Mouse (Mus musculus) retina, adult 2 months (tissue): ENCODE data around the gene Taf4.

Experiments used
- DNase-seq: peaks from one replicate; pipeline ENCODE4 v3.0.0-alpha.2; 2012; ENCODE audit warnings: low read depth, low spot score

Gene Taf4

DNA sequence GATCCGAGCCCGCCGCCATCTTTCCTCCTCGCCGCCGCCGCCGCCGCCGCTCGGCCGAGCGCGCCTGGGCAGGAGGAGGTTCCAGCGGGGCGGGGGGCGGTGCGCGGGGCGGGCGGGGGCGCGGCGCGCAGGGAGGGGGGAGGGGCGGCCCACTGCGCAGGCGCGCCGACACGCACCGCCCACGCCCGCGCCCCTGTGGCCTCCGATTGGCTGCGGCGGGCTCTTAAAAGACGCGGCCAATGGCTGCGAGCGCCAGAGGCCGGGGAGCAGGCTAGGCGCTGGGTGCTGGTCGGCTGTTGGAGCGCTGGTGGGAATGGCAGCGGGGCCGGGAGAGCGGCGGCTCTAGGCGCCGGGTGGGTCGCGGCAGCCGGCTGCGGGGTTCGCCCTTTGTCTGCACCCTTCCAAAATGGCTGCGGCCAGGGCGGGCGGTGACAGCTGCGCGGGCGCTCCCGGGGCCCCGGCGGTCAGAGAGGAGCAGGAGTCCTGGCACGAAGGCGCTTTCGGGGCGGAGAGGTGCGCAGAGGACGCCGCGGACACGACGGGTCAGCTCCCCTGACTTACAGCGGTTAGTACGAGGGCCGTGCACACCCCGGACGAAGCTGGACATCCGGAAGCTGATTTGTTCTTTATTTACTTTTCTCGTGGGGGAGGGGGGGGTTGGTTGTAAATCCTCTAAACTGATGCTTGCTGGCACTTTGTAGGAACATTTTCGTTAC, at the start of gene Taf4:
TSS of gene Taf4 (minus strand) at position 19 of the 716 bp plus-strand sequence.
- peak; percentile 80 for DNase-seq

DNA sequence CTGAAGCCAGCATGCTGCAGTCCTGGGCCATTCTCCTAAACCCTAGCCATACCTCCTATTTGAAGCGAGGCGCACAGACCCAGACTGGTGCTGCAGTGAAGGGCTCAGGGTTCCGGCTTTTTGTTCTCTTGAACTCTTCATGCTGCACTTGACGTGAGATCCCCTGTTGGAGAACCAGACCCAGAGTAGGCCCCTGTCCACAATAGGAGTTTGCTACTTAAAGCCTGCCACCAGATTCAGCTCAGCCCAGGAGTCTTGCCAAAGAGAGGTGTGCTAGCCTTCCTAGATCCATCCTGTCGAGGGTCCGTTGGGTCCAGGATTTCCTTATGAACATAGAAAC, 49.4 kb upstream of the Taf4 start:
- DNase-seq = no peak

DNA sequence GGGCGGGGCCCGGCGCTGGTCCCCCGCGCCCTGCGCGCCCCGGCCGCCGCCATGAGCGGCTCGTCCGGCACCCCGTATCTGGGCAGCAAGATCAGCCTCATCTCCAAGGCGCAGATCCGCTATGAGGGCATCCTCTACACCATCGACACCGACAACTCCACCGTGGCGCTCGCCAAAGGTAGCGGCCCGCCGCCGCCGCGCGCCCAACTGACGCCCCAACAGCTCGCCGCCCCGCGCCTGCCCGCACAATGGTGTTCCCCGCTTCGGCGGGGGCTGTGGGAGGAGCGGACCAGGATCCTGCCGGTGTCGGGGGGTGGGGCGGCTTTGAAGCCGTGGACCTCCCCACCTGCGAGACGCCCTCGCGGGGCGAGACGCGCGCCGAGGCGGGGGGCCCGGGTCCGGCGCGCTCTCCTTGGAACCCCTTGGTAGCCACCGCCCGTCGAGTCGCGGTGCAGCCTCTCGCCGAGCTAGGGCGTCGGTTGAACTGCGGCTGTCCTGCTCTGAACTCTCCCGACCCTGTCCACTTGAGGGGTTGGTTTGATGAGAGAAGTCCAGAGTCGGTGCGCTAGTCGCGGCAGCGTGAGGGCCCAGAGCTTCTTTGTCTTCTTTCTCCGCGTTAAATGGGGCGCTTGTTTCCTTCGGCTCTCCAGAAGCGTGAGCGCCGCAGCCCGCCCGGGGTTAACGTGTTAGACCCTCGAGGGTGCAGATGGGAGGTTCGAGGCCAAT, 48.9 kb upstream of the Taf4 start:
- no peak for DNase-seq

DNA sequence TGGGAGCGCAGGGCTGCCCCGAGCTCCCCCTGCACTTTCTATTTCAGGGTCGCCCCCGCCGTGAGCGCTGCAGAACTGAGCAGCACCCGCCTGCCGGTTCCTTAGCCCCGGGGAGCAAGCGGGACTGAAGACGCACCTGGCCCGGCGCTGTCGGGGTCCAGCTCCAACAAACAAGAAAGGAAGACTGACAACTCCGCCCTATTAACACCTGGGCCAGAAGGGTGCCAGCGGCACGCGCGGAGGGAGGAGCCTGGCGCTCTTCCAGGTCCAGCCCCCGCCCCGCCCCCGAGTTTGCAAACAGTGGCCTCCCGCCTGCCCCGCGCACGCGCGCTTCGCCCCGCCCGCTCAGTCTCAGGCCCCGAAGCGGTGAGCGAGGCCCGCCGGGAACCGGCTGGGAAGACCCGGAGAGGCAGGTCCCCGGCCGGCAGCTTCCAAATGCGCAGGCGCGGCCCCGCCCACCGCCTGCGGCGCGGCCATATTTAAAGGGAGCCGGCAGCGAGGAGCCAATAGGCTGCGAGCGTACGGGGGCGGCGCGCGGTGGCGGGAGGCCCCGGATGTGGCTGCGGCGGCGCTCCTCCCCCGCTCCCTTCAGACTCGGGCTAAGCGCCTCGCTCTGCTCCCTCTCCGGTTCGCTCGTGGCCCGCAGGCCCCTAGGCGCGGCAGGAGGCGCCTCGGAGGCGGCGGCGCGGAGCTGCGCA, 48.1 kb upstream of the Taf4 start, which contains the start of gene Lsm14b:
TSS of gene Lsm14b (plus strand) at position 587 of the 698 bp plus-strand sequence.
- peak; percentile 97 for DNase-seq

DNA sequence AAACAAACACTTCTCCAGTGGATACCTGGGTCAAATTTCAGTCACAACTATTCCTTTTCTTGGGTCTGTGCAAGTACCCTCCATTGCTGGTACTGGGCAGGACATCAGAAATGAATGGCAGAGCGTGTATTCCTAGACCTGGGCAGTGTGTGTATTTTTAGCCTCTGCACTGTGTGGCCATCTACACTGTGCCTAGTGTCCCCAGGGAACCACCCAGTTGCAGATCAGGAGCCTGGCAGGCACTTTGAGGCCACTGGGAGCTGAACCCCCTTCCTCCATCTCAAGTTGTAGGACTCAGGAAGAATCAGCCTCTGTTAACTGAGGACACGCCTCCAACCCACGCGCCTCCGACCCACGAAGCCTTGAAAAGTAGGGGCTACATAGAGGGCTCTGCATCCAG, 46.3 kb upstream of the Taf4 start:
- DNase-seq = no peak

DNA sequence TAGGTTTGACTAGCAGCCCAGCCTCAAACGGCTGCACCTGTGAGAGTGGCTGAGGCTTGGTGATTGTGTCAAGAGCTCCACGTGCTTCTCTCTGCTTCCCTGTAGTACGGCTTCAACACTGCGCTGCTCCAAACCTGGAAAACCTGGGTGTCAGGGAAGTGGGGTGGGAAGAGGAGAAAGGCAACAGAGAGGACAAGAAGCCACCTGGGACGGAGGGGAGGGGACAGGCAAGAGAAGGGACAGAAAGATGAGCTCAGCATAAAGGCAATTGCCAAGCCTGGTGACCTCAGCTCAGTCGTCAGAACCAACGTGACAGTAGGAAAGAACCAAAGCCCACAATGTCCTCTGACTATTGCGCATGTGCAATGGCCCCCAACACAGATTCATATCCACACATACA, 44.5 kb upstream of the Taf4 start:
- no peak for DNase-seq

DNA sequence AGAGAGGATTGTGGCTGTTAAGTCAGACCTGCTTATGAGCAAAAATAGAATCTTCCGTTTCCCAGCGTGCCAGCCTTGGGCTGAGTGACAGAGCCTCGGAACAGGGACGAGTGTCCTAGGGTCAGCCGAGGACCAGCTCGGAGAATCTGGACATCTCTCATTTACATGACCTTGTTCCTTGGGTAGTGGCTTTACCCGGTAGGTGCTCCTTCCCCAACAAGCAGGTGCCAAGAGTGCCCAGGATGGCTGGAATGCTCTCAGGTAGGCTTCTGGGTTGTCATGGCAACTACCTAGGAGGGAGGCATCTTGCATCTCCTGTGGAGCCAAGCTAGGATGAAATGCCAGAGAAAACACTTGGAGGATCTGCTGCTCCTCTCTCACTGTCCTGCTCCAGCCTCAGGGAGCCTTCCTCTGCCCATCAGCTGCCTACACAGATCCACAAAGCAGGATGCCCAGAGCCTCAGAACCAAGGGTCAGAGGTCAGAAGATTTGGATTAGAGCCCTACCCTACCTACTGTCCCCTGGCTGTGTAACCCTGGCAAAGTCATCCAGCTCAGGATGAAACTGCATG, 43.7 kb upstream of the Taf4 start:
- DNase-seq = no peak

DNA sequence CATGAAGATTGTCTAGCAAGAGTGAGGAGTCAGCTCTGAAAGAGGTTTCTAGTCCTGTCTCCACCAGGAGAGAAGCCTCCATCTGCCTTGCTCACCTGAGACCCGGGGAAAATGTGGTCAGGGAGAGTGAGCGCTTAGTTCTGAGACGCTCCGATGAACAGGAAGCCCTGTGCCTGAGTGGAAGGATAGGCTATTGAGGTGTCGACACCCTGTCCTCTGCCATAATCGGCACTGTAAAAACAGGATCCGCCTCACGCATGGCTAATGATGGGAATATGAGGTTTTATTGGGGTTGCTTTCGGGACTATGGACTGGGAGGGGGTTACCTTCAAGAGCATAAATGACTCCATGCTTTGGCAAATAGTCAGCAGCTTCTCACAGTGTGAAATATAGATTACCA, 42.1 kb upstream of the Taf4 start:
- no peak for DNase-seq

DNA sequence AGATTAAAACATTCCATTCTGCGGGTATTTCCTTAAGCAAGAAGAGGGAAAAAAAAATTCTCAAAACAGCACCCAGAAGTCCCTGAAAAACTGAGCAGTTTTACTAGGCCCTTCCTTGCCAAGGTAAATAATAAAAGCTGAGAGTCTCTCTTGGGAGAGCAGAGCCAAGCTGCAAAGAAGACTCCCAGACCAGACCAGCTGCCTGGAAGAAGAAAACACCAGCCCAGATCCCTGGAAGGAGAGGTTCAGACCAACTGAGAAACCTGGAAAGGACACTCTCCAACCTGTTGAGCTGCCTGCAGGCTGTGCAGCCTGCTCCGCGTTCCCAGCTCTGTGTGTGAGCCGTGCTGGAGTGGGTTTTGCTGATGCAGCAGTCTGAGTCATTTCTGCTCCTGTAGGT, 41.2 kb upstream of the Taf4 start:
- DNase-seq = no peak

DNA sequence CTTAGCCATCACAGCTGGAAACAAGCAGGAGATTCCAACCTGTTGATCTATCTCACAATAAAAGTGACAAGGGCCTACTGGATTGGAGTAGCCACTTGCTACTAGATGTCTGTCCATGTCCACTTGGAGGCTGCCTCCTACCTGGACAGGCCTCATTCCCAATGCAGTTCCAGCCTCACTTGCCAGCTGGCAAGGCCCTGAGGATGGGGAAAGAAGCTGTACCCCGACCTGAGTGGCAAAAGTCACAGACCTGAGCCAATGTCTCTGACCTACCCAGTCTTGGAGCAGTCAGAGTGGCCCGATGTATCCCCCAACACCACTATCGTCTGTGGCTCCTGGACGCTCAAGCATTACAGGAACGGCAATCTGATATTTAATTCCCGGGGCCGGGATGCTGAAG, 37.2 kb upstream of the Taf4 start:
- DNase-seq = no peak

DNA sequence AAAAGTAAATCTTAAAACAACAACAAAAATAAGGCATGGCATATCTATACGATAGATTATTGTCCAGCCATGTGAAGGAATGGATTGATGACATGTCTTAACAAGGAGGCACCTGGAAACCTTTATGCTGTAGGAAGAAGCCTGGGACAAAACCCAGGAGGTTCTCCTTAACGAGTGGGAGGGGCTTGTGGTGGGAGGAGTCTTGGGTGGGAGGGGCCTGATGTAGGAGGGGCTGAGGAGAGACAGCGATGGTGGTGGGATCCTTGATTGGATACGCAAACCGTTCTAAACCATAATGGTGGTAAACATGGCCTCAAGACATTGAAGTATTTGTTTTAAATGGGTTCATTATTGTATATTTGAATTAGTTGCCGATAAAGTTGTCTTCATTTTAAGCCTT, 34.9 kb upstream of the Taf4 start:
- DNase-seq = no peak

DNA sequence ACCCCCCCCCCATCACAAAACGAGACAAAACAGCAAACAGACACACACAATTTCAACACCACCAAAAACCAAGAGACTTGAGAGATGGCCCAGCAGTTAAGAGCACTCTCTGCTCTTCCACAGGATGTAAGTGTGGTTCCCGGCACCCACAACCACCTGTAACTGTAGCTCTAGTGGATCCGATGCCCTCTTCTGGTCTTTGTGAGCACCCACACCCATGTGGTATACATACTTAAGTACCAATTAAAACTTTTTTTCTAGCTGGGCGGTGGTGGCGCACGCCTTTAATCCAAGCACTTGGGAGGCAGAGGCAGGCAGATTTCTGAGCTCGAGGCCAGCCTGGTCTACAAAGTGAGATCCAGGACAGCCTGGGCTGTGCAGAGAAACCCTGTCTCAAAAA, 34.2 kb upstream of the Taf4 start:
- no peak for DNase-seq

DNA sequence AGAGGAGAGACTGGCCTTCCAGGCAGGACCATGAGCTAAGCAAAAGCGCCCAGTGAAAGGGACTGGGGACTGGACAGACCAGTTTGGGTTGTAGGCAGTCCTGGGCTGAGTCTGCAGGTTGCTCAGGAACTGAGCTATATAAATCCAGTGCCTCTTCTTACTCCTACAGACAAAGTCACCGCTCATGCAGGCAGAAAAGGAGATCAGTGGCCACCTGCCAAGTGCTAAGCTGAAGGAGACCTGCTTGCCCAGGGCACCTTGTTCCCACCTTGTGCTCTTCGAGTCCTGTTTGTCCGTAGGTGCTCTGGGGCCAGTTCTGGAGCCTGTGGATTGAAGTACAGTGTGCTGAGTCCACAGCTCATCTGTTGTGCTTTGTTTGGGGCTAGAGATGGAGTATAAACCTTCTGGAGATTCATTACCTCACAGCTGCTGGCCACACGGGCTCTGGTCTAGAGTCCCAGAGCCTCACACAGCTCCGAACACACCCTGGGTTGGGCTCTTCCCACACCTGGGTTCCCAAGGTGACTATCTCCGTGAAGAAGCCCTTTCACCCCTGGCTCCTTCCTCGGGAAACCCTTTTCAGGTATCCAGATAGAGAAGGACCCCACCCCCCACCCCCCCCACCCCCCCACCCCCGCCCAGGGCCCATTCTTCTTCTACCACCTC, 30.0 kb upstream of the Taf4 start:
- DNase-seq = no peak

DNA sequence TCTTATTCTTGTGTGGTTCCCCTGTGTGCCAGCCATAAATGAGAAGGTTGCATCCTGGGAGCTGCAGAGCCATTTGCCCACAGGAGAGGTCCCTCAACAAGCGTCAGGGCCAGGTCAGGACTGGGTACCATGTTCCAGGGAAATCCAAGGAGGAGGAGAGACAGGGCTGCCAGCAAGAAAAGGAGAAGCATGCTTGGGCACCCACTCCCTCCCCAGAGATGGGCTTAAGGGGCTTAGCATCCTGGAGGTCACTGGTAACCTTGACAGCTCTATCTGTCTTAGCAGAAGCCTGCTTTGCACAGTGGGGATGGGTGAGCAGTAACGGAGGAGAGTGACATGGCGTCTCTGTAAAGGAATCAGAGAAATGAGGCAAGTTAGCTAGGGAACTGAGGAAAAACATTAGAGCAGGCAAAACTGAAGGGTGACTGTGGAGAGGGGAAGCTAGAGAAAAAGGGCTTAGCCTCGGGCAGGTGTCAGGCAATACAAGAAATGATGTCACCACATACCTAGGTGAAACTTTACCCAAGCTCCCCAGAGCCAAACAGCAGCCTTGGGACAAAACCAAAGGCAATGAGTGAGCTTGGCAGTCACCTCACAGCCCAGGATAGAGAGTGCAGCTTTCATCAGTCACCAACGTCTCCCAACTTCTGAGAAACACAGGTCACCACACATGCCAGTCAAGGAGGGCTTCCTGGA, 29.4 kb upstream of the Taf4 start:
- peak; percentile 75 for DNase-seq

DNA sequence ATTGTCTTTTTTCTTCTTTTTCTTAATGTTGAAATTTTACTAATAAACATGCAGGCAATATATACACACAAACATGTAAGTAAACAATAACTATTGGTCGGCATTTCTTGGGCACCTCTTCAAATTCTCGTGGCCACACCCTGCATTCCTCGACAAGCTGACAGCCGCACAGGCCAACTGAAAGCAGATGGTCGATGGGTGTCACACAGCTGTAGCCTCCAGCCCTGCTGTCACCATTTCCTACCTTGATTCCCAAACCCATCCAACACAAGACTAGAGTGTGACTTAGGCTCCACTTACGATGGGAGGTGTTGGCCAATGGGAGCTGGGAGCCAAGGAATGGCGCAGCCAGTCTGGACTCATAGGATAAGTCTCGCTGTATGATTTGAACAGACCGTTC, 25.2 kb upstream of the Taf4 start:
- no peak for DNase-seq

DNA sequence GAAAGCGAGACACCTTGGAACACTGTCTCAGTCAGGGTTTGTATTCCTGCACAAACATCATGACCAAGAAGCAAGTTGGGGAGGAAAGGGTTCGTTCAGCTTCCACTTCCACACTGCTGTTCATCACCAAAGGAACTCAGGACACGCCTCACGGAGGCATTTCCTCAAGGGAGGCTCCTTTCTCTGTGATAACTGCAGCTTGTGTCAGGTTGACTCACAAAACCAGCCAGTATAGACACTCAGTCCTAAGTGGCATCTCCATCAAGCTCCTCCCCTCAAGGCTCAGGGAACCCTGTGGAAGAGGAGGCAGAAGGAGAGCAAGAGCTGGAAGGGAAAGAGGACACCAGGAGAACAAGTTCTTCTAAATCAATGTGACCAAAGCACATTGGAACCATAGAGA, 22.0 kb upstream of the Taf4 start:
- no peak for DNase-seq

DNA sequence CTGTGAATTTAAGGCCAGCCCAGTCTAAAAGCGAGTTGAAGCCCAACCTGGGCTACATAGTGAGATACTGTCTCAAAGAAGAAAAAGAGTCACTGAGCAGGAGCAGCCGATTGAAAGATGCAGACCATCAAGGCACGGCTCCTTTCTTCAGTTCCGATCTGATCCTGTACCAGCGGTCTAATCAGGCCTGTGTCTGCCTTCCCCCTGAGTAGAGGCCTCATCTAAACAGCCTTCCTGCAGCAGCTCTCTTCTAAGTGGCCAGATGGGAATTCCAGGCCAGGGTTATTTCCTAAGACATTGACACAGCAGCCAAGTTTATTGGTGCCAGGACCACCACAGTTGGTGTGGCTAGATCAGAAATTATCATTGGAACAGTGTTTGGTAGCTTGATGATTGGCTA, 16.6 kb upstream of the Taf4 start:
- no peak for DNase-seq

DNA sequence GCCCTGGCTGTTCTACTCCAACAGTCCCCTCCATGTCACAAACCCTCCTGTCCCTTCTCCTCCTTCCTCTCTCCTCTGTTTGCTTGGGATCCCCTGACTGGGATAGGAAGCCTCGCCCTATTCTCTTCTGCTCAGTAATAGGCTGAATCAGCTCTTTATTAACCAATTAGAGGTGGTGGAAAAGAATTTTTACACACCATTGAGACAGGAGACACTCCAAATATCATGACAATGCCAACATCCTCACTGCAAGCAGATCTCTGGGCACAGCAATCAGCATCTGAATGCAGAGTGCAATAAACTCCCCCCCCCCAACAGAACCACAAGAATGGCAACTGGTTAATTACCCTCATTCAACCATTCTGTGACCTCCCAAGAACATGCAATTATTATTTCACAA, 12.7 kb upstream of the Taf4 start:
- no peak for DNase-seq

DNA sequence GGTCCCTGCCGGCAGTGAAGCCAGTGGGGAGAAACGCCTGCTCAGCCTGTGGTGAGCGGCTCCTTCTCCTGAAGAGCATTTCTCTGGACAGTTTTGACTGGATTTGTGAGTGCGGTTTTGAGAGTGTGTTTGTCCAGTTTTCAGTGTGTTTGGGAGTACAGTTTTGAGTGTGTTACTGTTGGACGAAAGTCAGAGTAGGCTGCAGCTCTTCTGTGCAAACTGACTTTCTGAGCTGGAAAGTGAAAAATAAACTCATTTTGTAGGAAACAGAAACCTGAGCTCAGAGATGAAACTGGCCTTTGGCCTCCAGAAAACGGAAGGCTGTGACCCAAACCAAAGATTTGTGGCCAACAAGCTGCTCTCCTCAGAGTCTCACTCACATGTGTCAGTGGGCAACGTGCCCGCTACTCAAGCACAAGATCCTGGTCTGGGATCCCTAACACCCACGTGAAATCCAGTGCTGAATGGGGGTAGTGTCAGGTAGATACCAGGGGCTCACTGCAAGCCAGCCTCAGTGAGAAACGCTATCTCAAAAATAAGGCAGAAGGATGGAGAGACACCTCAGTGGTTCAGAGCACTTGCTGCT, 10.1 kb upstream of the Taf4 start:
- DNase-seq = no peak

DNA sequence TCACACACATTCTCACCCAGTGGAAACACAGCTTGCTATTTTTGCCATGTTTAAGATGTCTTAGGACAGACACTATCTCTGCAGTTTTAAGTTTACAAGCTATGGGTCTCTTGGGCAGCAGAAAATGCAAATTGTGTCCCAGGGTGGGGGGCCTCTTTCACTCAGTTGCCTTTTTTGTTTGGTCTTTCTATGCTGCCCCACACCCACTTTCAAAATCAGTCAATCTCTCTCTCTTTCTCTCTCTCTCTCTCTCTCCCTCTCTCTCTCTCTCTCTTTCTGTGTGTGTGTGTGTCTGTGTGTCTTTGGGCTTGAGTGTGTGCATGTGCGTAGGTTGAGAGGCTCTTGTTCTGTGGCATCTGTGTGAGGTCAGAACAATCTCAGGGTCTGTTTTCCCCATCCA, 9.2 kb upstream of the Taf4 start:
- no peak for DNase-seq

DNA sequence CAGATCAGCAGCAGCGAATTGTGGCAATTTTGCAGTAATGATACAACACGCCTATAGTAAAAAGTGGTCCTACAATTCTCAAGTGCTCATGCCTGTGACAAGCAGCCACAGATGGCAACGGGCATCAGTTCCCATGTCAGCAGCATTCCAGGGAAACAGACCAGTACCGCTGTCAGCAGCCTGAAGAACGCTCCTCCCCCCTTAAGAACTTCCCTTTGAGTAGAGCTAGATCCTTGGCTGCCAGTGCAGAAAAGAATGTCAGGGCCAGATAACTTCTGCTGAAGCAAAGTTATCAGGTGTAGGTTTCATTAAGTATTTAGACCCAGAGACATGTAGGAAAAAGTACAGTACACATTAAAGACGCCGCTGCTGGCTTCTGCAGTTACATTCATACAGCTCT, 8.4 kb upstream of the Taf4 start:
- DNase-seq = no peak
